Mouse (Mus musculus): ENCODE measurements around the gene Syk. TPM values are rescaled to one million over a fixed set of nuclear protein-coding genes. Genes with fewer than 3 reads are reported as not detected.

The Syk gene
- polyA plus RNA-seq, 1 experiment from 2014 or later = 2.9 TPM

- H3K27ac ChIP-seq (ENCODE audit: low read length) = no peak overlapping the region
- WGBS = 86% methylated on average over 18 of the region's 18 CpGs
- no peaks in the 10 kb centered on the region for H3K9me3 ChIP-seq (ENCODE audit: control insufficient read depth, low read length)
- H3K9ac ChIP-seq (ENCODE audit: low read depth, low read length) = no peak overlapping the region
- H3K36me3 ChIP-seq (ENCODE audit: control insufficient read depth, insufficient read depth, low read length) = no peaks in the 10 kb centered on the region
- H3K4me1 ChIP-seq (ENCODE audit: control insufficient read depth, insufficient read depth, low read length) = no peaks in the 10 kb centered on the region
- no peak for ATAC-seq
- H3K27me3 ChIP-seq (replicated peaks; ENCODE audit: control insufficient read depth, insufficient read depth, low read length) = no peaks in the 10 kb centered on the region
- H3K4me2 ChIP-seq (ENCODE audit: low read depth, low read length) = no peak overlapping the region
- H3K4me3 ChIP-seq (ENCODE audit: low read length) = no peak overlapping the region
Observed at GRCm38 (mm10) chr13:52565103-52565739, 17.8 kb upstream of the Syk start.

- Histone ChIP-seq H3K4me1 (ENCODE audit: control insufficient read depth, insufficient read depth, low read length) (no peaks in the 10 kb centered on the region), H3K4me3 (ENCODE audit: low read length) (no peak overlapping the region), H3K4me2 (ENCODE audit: low read depth, low read length) (no peak overlapping the region), H3K27ac (ENCODE audit: low read length) (no peak overlapping the region), H3K27me3 (replicated peaks; ENCODE audit: control insufficient read depth, insufficient read depth, low read length) (no peaks in the 10 kb centered on the region), H3K9me3 (ENCODE audit: control insufficient read depth, low read length) (no peaks in the 10 kb centered on the region), H3K36me3 (ENCODE audit: control insufficient read depth, insufficient read depth, low read length) (no peaks in the 10 kb centered on the region), H3K9ac (ENCODE audit: low read depth, low read length) (no peak overlapping the region)
- ATAC-seq = no peak
- 86% methylated on average over 9 of the region's 9 CpGs for WGBS
Observed at GRCm38 (mm10) chr13:52566188-52566760, 16.7 kb upstream of the Syk start.

GRCm38 (mm10) chr13:52566777-52567176, 16.2 kb upstream of the Syk start:
- H3K4me2 ChIP-seq (ENCODE audit: low read depth, low read length) = no peak overlapping the region
- H3K4me1 ChIP-seq (ENCODE audit: control insufficient read depth, insufficient read depth, low read length) = no peaks in the 10 kb centered on the region
- no peak overlapping the region for H3K9ac ChIP-seq (ENCODE audit: low read depth, low read length)
- WGBS = 75% methylated on average over 7 of the region's 7 CpGs
- H3K36me3 ChIP-seq (ENCODE audit: control insufficient read depth, insufficient read depth, low read length) = no peaks in the 10 kb centered on the region
- H3K27ac ChIP-seq (ENCODE audit: low read length) = no peak overlapping the region
- H3K4me3 ChIP-seq (ENCODE audit: low read length) = no peak overlapping the region
- ATAC-seq = no peak
- H3K9me3 ChIP-seq (ENCODE audit: control insufficient read depth, low read length) = no peaks in the 10 kb centered on the region
- H3K27me3 ChIP-seq (replicated peaks; ENCODE audit: control insufficient read depth, insufficient read depth, low read length) = no peaks in the 10 kb centered on the region

- H3K27ac ChIP-seq (ENCODE audit: low read length) = no peak overlapping the region
- no peak overlapping the region for H3K4me2 ChIP-seq (ENCODE audit: low read depth, low read length)
- WGBS = 49% methylated on average over 8 of the region's 8 CpGs
- no peak overlapping the region for H3K4me3 ChIP-seq (ENCODE audit: low read length)
- H3K9ac ChIP-seq (ENCODE audit: low read depth, low read length) = no peak overlapping the region
- H3K4me1 ChIP-seq (ENCODE audit: control insufficient read depth, insufficient read depth, low read length) = no peaks in the 10 kb centered on the region
- no peaks in the 10 kb centered on the region for H3K9me3 ChIP-seq (ENCODE audit: control insufficient read depth, low read length)
- ATAC-seq = no peak
- H3K27me3 ChIP-seq (replicated peaks; ENCODE audit: control insufficient read depth, insufficient read depth, low read length) = no peaks in the 10 kb centered on the region
- no peaks in the 10 kb centered on the region for H3K36me3 ChIP-seq (ENCODE audit: control insufficient read depth, insufficient read depth, low read length)
Observed at GRCm38 (mm10) chr13:52569194-52569769, 13.7 kb upstream of the Syk start.

GRCm38 (mm10) chr13:52570276-52570675, 12.7 kb upstream of the Syk start:
- Histone ChIP-seq H3K9ac (ENCODE audit: low read depth, low read length) (no peak overlapping the region), H3K4me1 (ENCODE audit: control insufficient read depth, insufficient read depth, low read length) (no peaks in the 10 kb centered on the region), H3K36me3 (ENCODE audit: control insufficient read depth, insufficient read depth, low read length) (no peaks in the 10 kb centered on the region), H3K27ac (ENCODE audit: low read length) (no peak overlapping the region), H3K9me3 (ENCODE audit: control insufficient read depth, low read length) (no peaks in the 10 kb centered on the region), H3K4me3 (ENCODE audit: low read length) (no peak overlapping the region), H3K4me2 (ENCODE audit: low read depth, low read length) (no peak overlapping the region), H3K27me3 (replicated peaks; ENCODE audit: control insufficient read depth, insufficient read depth, low read length) (no peaks in the 10 kb centered on the region)
- ATAC-seq = no peak
- WGBS = 91% methylated on average over 9 of the region's 9 CpGs

- no peaks in the 10 kb centered on the region for H3K36me3 ChIP-seq (ENCODE audit: control insufficient read depth, insufficient read depth, low read length)
- no peak for ATAC-seq
- no peaks in the 10 kb centered on the region for H3K4me1 ChIP-seq (ENCODE audit: control insufficient read depth, insufficient read depth, low read length)
- 57% methylated on average over 11 of the region's 11 CpGs for WGBS
- H3K27me3 ChIP-seq (replicated peaks; ENCODE audit: control insufficient read depth, insufficient read depth, low read length) = no peaks in the 10 kb centered on the region
- no peak overlapping the region for H3K4me2 ChIP-seq (ENCODE audit: low read depth, low read length)
- H3K4me3 ChIP-seq (ENCODE audit: low read length) = no peak overlapping the region
- H3K9ac ChIP-seq (ENCODE audit: low read depth, low read length) = no peak overlapping the region
- no peaks in the 10 kb centered on the region for H3K9me3 ChIP-seq (ENCODE audit: control insufficient read depth, low read length)
- H3K27ac ChIP-seq (ENCODE audit: low read length) = no peak overlapping the region
Observed at GRCm38 (mm10) chr13:52571591-52572384, 11.2 kb upstream of the Syk start.

- ATAC-seq = no peak
- WGBS = 78% methylated on average over 9 of the region's 9 CpGs
- no peaks in the 10 kb centered on the region for H3K36me3 ChIP-seq (ENCODE audit: control insufficient read depth, insufficient read depth, low read length)
- no peaks in the 10 kb centered on the region for H3K4me1 ChIP-seq (ENCODE audit: control insufficient read depth, insufficient read depth, low read length)
- no peak overlapping the region for H3K4me2 ChIP-seq (ENCODE audit: low read depth, low read length)
- H3K9me3 ChIP-seq (ENCODE audit: control insufficient read depth, low read length) = no peaks in the 10 kb centered on the region
- H3K9ac ChIP-seq (ENCODE audit: low read depth, low read length) = no peak overlapping the region
- no peak overlapping the region for H3K27ac ChIP-seq (ENCODE audit: low read length)
- no peaks in the 10 kb centered on the region for H3K27me3 ChIP-seq (replicated peaks; ENCODE audit: control insufficient read depth, insufficient read depth, low read length)
- no peak overlapping the region for H3K4me3 ChIP-seq (ENCODE audit: low read length)
Observed at GRCm38 (mm10) chr13:52572451-52573446, 10.2 kb upstream of the Syk start.

GRCm38 (mm10) chr13:52574311-52574710, 8.7 kb upstream of the Syk start:
- Histone ChIP-seq H3K27ac (ENCODE audit: low read length) (no peak overlapping the region), H3K27me3 (replicated peaks; ENCODE audit: control insufficient read depth, insufficient read depth, low read length) (no peaks in the 10 kb centered on the region; the same call in 1 of the 2 replicates), H3K36me3 (ENCODE audit: control insufficient read depth, insufficient read depth, low read length) (no peaks in the 10 kb centered on the region), H3K4me2 (ENCODE audit: low read depth, low read length) (no peak overlapping the region), H3K9ac (ENCODE audit: low read depth, low read length) (no peak overlapping the region), H3K9me3 (ENCODE audit: control insufficient read depth, low read length) (no peaks in the 10 kb centered on the region), H3K4me3 (ENCODE audit: low read length) (no peak overlapping the region), H3K4me1 (ENCODE audit: control insufficient read depth, insufficient read depth, low read length) (no peaks in the 10 kb centered on the region)
- ATAC-seq = no peak
- 80% methylated on average over 2 of the region's 2 CpGs for WGBS
